Mouse (Mus musculus): ENCODE results near the gene Krtap5-4. TPM values are rescaled to one million over a fixed set of nuclear protein-coding genes. Genes with fewer than 3 reads are reported as not detected.
"Not testable (repeated sequence)": the region's sequence is repeated elsewhere in the genome, so short reads cannot be mapped to it uniquely, and the experiment has no call there.

Gene Krtap5-4
- polyA plus RNA-seq (2012) = not detected in 2 replicates

- no peak for TF ChIP-seq GATA1 (IDR thresholded peaks at IDR 0.05; ENCODE audit: low read length)
Measured at GRCm38 (mm10) chr7:142303249-142303648, at the start of gene Krtap5-4. TSS of gene Krtap5-4 (plus strand) at chr7:142303549.

GRCm38 (mm10) chr7:142255517-142255916, 47.8 kb upstream of the Krtap5-4 start:
- no peak for TF ChIP-seq GATA1 (IDR thresholded peaks at IDR 0.05; ENCODE audit: low read length)

GRCm38 (mm10) chr7:142258254-142258653, 45.1 kb upstream of the Krtap5-4 start, which contains the start of gene Gm2431:
TSS of gene Gm2431 (minus strand) at chr7:142258354.
- not testable (repeated sequence) for TF ChIP-seq GATA1 (IDR thresholded peaks at IDR 0.05; ENCODE audit: low read length)

- TF ChIP-seq GATA1 (IDR thresholded peaks at IDR 0.05; ENCODE audit: low read length) = not testable (repeated sequence)
Measured at GRCm38 (mm10) chr7:142274263-142274662, 29.1 kb upstream of the Krtap5-4 start, which contains the start of gene Gm4559. TSS of gene Gm4559 (minus strand) at chr7:142274363.

- no peak for TF ChIP-seq GATA1 (IDR thresholded peaks at IDR 0.05; ENCODE audit: low read length)
Measured at GRCm38 (mm10) chr7:142284023-142284591, 19.2 kb upstream of the Krtap5-4 start.

- TF ChIP-seq GATA1 (IDR thresholded peaks at IDR 0.05; ENCODE audit: low read length) = no peak
Measured at GRCm38 (mm10) chr7:142284615-142285080, 18.7 kb upstream of the Krtap5-4 start.

GRCm38 (mm10) chr7:142285130-142285835, 18.1 kb upstream of the Krtap5-4 start:
- TF ChIP-seq GATA1 (IDR thresholded peaks at IDR 0.05; ENCODE audit: low read length) = no peak

- TF ChIP-seq GATA1 (IDR thresholded peaks at IDR 0.05; ENCODE audit: low read length) = no peak
Measured at GRCm38 (mm10) chr7:142295418-142295817, 7.9 kb upstream of the Krtap5-4 start.

GRCm38 (mm10) chr7:142297018-142297417, 6.3 kb upstream of the Krtap5-4 start, which contains the start of gene Krtap5-1:
TSS of gene Krtap5-1 (minus strand) at chr7:142297118.
- not testable (repeated sequence) for TF ChIP-seq GATA1 (IDR thresholded peaks at IDR 0.05; ENCODE audit: low read length)

- no peak for TF ChIP-seq GATA1 (IDR thresholded peaks at IDR 0.05; ENCODE audit: low read length)
Measured at GRCm38 (mm10) chr7:142314600-142315285, 11.4 kb downstream of the Krtap5-4 start.

- TF ChIP-seq GATA1 (IDR thresholded peaks at IDR 0.05; ENCODE audit: low read length) = no peak
Measured at GRCm38 (mm10) chr7:142316558-142316957, 13.2 kb downstream of the Krtap5-4 start.

- TF ChIP-seq GATA1 (IDR thresholded peaks at IDR 0.05; ENCODE audit: low read length) = no peak
Measured at GRCm38 (mm10) chr7:142317216-142317615, 13.9 kb downstream of the Krtap5-4 start.

GRCm38 (mm10) chr7:142319124-142319523, 15.8 kb downstream of the Krtap5-4 start:
- no peak for TF ChIP-seq GATA1 (IDR thresholded peaks at IDR 0.05; ENCODE audit: low read length)

- TF ChIP-seq GATA1 (IDR thresholded peaks at IDR 0.05; ENCODE audit: low read length) = no peak
Measured at GRCm38 (mm10) chr7:142320906-142321305, 17.6 kb downstream of the Krtap5-4 start.

GRCm38 (mm10) chr7:142322641-142323040, 19.3 kb downstream of the Krtap5-4 start:
- TF ChIP-seq GATA1 (IDR thresholded peaks at IDR 0.05; ENCODE audit: low read length) = no peak
